Mouse (Mus musculus) kidney, adult 2 months (tissue): ENCODE measurements around the gene Ubl3. TPM values are rescaled to one million over a fixed set of nuclear protein-coding genes. Genes with fewer than 3 reads are reported as not detected.

Experiments used
- DNase-seq: peaks from one replicate; pipeline ENCODE4 v3.0.0; 2021
- H3K27ac ChIP-seq: fragments of 200-500 bp; 2 replicates; pipeline ENCODE4 v1.5.1; 2012; ENCODE audit warnings: low read depth, low read length, control low read depth, inconsistent platforms; ENCODE audit not compliant: insufficient read depth
- H3K27me3 ChIP-seq: fragments of 200-500 bp; replicated peaks from 2 replicates; pipeline ENCODE4 v1.6.1; 2012; ENCODE audit warnings: mild to moderate bottlenecking, moderate library complexity, low read length, inconsistent platforms; ENCODE audit not compliant: control insufficient read depth, insufficient read depth
- H3K36me3 ChIP-seq: fragments of 200-500 bp; 2 replicates; pipeline ENCODE4 v1.6.1; 2012; ENCODE audit warnings: mild to moderate bottlenecking, moderate library complexity, low read length, inconsistent platforms; ENCODE audit not compliant: control insufficient read depth, insufficient read depth
- H3K4me1 ChIP-seq: fragments of 200-500 bp; 2 replicates; pipeline ENCODE4 v1.6.1; 2011; ENCODE audit warnings: low read length; ENCODE audit not compliant: control insufficient read depth, insufficient read depth
- H3K4me3 ChIP-seq: fragments of 200-500 bp; 2 replicates; pipeline ENCODE4 v1.5.1; 2011; ENCODE audit warnings: mild to moderate bottlenecking, low read depth, low read length, control low read depth; ENCODE audit not compliant: insufficient read depth
- CTCF ChIP-seq: fragments of 200-500 bp; conservative IDR thresholded peaks from 2 replicates; pipeline ENCODE4 v1.5.1; 2011; ENCODE audit warnings: low read depth, mild to moderate bottlenecking, control low read depth, low read length, moderate library complexity, mixed read lengths; ENCODE audit not compliant: insufficient read depth, insufficient read length
- POLR2A ChIP-seq: fragments of 200-500 bp; IDR thresholded peaks from one replicate; pipeline ENCODE4 v1.6.1; 2011; ENCODE audit warnings: low read depth, low read length, control low read depth
- WGBS: fragments of 180-500 bp; shearing (Covaris S2); methylation state at CpG from one replicate; pipeline ENCODE4 v1.1.7; 2018; 5-methylcytosine and 5-hydroxymethylcytosine counted together
- polyA plus RNA-seq: library from polyadenylated mRNA; depleted of rRNA; stranded (reverse); fragments of >200 nt; gene quantifications from 2 replicates; pipeline ENCODE4 v1.2.3, GENCODE M21; 2012

Gene Ubl3
- polyA plus RNA-seq, 1 experiment, result 71.3 TPM

DNA sequence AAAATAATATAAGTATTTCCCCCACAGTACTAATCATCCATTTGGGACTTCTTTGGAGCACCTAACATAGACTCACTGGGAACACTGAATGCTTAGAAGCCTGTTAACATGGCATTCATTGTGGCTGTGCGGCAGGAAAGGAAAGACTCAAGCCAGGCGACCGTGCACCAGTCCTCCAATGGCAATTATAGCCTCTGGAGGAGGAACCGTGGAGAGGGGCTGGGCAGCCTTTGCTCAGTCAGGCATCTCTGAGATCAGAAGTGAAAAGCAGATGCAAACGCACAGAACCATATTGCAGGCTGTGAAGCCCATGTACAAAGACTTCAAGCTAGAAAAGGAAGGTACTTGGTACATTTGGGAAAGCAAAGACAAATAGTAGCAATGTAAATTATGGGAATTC, 20.4 kb downstream of the Ubl3 start:
- H3K36me3 ChIP-seq, result no peaks in the 10 kb centered on the region
- no peaks in the 10 kb centered on the region for H3K27me3 ChIP-seq
- 31% methylated on average over 5 of the region's 5 CpGs for WGBS
- no peak for DNase-seq
- H3K4me1 ChIP-seq, result peaks cover 19% of the 10 kb centered on the region
- no peak overlapping the region for H3K27ac ChIP-seq
- no peak for TF ChIP-seq CTCF
- no peak for TF ChIP-seq POLR2A
- H3K4me3 ChIP-seq, result no peak overlapping the region

DNA sequence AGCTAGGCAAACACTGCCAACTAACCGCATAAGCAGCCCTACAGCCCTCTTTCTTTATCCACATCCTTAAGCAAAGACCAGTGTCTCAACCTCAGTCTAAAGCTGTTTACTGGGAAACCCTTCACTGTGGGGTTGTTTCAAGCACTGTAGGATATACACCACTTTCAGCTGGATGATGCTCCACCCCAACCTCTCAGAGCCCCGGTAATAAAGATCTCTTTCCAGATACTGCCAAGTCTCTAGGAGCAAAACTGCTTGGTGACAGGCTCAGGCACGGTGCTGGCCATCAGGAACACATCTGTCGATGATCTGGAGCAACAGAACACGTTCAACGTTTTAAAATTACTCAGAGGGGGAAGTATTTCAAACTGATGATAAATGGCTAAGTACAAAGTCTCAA, 25.0 kb downstream of the Ubl3 start:
- H3K4me3 ChIP-seq, result no peak overlapping the region
- 36% methylated on average over 6 of the region's 6 CpGs for WGBS
- no peak for TF ChIP-seq POLR2A
- TF ChIP-seq CTCF, result no peak
- DNase-seq, result no peak
- no peaks in the 10 kb centered on the region for H3K27me3 ChIP-seq
- H3K4me1 ChIP-seq, result peaks cover 18% of the 10 kb centered on the region
- no peak overlapping the region for H3K27ac ChIP-seq
- no peaks in the 10 kb centered on the region for H3K36me3 ChIP-seq

DNA sequence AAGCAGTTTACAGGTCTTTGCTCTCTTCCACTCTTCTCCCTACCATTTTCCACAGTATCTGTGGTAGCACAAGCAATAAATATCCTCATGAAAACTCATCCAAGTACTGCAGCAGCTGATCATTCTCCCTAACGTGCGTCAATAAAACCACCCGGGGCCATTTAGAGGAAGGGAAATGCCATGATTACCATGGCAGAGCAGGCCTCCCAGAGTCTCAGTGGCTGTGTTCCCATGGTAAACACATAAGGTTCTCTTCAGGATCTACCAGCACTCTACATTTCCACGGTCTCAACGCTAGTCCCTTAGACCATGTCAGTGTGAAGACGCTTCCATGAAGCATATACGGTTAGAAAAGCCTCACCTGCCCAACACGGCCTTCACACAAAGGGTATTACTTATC, 26.0 kb downstream of the Ubl3 start:
- Histone ChIP-seq H3K36me3 (no peaks in the 10 kb centered on the region), H3K4me1 (peaks cover 15% of the 10 kb centered on the region), H3K4me3 (no peak overlapping the region), H3K27ac (no peak overlapping the region), H3K27me3 (no peaks in the 10 kb centered on the region)
- DNase-seq, result no peak
- TF ChIP-seq POLR2A, result no peak
- no peak for TF ChIP-seq CTCF
- WGBS, result 70% methylated on average over 8 of the region's 8 CpGs

DNA sequence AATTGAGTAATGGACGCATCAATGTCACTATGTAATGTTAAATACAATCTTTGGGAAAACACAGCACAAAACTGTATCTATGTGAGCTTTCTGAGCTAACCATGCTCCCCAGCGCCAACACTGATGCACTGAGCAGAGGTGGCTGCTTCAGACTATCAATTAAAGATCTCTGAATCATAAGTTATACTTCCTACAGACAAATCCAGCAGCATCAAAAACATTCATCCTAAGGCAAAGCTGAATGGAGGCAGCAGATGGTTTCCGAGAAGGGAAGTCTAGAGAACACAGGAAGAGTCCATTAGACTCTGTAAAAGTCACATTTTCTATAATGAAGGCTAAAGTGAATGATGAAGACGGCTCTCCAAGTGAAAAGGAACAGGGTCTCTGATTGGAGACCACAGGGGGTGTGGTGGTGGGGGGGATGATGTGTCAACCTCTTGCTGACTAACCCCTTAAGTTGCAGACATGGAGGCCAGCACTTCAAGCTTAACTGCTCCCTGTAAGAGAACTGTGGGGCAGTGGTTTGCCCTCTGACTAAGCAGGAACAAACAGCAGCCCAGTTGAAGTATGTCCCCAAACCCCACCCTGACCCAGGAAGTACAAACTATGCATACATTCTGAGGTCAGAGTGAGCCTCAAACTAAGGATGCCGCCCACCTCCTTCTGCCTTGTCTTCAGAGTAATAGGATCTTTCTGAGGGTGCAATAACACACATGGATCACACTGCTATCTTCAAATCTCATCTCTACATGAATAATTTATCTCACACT, 29.2 kb downstream of the Ubl3 start:
- no peak for TF ChIP-seq CTCF
- TF ChIP-seq POLR2A, result no peak
- H3K27me3 ChIP-seq, result no peaks in the 10 kb centered on the region
- no peaks in the 10 kb centered on the region for H3K36me3 ChIP-seq
- H3K4me3 ChIP-seq, result no peak overlapping the region
- no peak for DNase-seq
- H3K27ac ChIP-seq, result no peak overlapping the region
- peaks cover 20% of the 10 kb centered on the region; the same call in 1 of the 2 replicates for H3K4me1 ChIP-seq
- 82% methylated on average over 5 of the region's 5 CpGs for WGBS

DNA sequence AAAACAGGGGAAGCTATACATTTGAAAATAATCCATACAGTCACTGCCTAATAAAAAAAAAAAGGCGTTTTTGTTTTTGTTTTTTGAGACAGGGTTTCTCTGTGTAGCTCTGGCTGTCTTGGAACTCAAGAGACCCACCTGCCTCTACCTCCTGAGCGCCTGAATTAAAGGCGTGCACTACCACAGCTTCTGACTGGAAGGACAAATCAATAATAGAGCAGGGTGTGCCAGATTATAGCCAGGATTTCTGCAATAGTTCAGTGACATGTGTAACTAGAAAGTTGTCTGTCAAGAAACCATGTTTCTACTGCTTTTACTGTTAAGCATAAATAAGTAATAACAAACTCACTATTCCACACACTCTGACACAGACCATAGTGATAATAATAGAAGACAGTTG, 30.2 kb downstream of the Ubl3 start:
- Histone ChIP-seq H3K36me3 (no peaks in the 10 kb centered on the region), H3K27ac (no peak overlapping the region), H3K27me3 (no peaks in the 10 kb centered on the region), H3K4me1 (peaks cover 16% of the 10 kb centered on the region; the same call in 1 of the 2 replicates), H3K4me3 (no peak overlapping the region)
- no peak for TF ChIP-seq POLR2A
- TF ChIP-seq CTCF, result no peak
- no peak for DNase-seq
- WGBS, result 86% methylated on average over 3 of the region's 3 CpGs

DNA sequence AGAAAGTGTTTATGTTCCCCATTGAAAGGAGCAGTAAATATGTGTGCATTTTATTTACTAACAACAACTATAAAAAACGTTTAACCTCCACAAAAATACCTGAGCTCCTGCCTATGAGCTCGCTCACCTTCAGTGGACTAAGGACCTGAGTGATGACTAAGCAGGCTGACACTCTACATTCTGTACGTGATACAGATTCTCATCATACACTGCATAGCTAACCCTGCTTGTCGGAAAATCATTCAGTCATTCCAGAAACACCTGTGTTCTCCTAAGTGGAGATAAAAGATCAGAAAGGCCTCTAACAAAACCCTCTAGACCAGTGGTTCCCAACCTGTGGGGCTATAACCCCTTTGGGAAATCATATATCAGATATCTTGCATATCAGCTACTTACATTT, 35.1 kb downstream of the Ubl3 start:
- H3K36me3 ChIP-seq, result no peaks in the 10 kb centered on the region
- no peak overlapping the region for H3K27ac ChIP-seq
- DNase-seq, result no peak
- H3K4me1 ChIP-seq, result peaks cover 16% of the 10 kb centered on the region; the same call in 1 of the 2 replicates
- H3K4me3 ChIP-seq, result no peak overlapping the region
- TF ChIP-seq POLR2A (no peak), CTCF (no peak)
- 57% methylated on average over 4 of the region's 4 CpGs for WGBS
- H3K27me3 ChIP-seq, result no peaks in the 10 kb centered on the region

DNA sequence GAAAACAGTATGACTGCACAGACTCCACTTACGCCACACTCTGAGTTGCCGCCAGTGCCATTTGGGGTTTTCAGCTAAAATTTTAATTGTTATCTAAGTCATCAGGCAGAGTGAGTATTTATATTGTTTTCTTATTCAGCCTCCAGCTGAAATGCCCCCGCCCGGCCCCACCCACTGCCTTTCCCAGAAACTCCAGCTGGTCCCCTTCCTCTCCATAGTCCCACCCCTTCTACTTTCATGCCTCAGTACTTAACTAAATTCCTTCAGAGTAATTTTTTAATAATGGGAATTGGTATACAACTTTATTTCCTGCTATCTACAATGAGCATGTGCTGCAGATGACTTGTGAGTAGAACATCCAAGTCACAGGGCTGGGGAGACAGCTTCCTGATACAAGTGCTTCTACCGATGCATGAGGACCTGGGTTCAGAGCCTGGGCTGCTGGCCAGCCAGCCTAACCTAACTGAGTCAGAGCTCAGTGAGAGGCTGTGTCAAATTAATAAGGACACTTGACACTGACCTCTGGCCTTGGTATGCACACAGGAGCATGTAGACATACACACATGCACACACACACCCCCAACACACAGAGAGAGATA, 40.4 kb downstream of the Ubl3 start:
- WGBS, result 60% methylated on average over 5 of the region's 5 CpGs
- TF ChIP-seq CTCF (no peak), POLR2A (no peak)
- H3K4me3 ChIP-seq, result no peak overlapping the region
- H3K27ac ChIP-seq, result no peak overlapping the region
- H3K4me1 ChIP-seq, result peaks cover 8% of the 10 kb centered on the region; the same call in 1 of the 2 replicates
- no peak for DNase-seq
- no peaks in the 10 kb centered on the region for H3K27me3 ChIP-seq
- H3K36me3 ChIP-seq, result no peaks in the 10 kb centered on the region; the same call in 1 of the 2 replicates
